Mouse (Mus musculus) gastrocnemius, postnatal 36 days (tissue): Measurements from ENCODE around the gene Inha. TPM values are rescaled to one million over a fixed set of nuclear protein-coding genes. Genes with fewer than 3 reads are reported as not detected.

Experiments used
- DNase-seq, 2 experiments: peaks; one replicate each; pipeline ENCODE4 v3.0.0; 2022
- intact Hi-C: fragments of 180-260 bp; cut with DNase I; formaldehyde crosslinking; loops from one replicate; pipeline ENCODE4 v1.15.1; 2025
- total RNA-seq, 2 experiments: library from RNA; stranded (reverse); gene quantifications; 2 replicates each; pipeline ENCODE4 v1.2.3; 2021

Gene Inha
- total RNA-seq, 2 experiments from 2014 or later, result 2.5 to 5.8 TPM

DNA sequence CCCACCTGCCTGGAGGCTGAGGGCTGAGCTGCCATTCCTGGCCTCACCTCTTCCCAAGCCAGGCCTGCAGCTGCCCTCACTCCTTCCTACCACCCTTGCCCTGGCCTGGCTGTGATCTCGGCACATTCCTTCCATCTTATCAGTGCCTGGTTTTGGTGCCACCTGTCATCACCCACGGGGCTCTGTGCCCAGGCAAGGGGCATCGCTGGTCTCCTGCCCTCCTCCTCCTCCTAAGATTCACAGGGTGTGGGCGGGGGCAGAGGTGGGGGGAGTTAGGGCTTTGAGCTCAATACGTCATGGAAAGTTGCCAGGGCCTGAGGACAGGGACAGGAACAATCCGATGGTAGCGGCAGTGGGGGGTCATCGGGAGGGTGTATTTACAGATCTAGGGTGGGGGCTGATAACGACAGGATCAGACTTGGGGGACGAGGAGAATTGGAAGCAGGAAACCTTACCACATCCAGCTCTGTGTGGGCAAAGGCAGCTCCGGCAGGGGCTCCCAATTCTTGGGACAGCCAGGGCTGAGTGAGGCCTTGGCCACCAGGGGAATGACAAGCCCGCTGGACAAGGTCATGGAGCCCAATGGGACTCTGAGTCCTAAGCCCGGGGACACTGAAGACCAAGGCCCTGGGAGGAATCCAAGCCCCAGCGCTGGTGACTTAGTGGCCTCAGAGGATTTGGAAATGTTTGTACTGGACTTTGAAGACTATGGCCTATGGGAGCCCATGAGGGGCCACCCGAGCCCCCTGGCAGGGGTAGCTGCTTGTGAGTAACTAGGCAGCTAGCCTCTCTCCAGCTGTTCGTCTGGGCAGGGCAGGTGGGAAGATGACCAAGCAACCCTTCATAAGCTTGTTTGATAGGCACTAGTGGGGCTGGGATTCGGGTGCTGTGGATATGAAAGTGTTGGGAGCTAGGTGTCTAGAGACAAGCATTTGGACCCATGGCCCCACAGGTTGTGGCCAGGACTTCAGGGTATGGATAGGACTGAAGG, 42.7 kb downstream of the Inha start:
- intact Hi-C loops, result loop anchor here (5.0 kb wide), 1 partner anchor 62 kb away; no protein-coding TSS in a partner anchor
- no peak for DNase-seq

DNA sequence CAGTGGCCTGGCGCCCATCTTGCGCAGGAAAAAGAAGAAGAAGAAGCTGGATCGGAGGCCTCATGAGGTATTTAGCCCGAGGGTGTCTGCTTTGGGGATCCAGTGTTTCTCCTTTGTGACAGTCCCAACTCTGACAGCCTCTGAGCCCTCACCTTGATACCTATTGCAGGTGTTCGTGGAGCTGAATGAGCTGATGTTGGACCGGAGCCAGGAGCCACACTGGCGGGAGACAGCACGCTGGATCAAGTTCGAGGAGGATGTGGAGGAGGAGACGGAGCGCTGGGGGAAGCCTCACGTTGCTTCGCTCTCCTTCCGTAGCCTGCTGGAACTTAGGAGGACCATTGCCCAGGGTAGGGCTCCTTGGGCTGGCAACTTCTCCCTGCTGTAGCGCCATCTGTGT, 43.7 kb downstream of the Inha start:
- intact Hi-C loops, result no loop called here
- no peak for DNase-seq

DNA sequence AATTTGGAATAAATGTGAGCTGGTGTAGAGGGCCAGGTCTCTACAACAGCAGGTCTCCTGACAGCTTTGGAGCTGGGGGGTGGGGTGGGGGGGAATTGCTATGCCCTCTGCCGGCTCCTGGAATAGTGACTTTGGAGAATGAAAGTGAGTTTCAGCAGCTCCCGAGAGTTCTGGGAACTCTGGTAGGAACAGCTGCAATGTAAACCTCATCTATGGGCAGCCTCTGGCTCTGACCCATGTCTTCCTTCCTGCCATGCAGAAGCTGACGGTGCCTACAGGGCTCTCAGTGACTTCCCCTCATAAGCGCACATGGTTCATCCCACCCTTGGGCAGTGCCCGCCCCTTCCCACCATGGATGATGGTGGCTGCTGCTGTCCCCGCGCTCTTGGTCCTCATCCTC, 48.8 kb downstream of the Inha start:
- intact Hi-C loops, result no loop called here
- no peak for DNase-seq

DNA sequence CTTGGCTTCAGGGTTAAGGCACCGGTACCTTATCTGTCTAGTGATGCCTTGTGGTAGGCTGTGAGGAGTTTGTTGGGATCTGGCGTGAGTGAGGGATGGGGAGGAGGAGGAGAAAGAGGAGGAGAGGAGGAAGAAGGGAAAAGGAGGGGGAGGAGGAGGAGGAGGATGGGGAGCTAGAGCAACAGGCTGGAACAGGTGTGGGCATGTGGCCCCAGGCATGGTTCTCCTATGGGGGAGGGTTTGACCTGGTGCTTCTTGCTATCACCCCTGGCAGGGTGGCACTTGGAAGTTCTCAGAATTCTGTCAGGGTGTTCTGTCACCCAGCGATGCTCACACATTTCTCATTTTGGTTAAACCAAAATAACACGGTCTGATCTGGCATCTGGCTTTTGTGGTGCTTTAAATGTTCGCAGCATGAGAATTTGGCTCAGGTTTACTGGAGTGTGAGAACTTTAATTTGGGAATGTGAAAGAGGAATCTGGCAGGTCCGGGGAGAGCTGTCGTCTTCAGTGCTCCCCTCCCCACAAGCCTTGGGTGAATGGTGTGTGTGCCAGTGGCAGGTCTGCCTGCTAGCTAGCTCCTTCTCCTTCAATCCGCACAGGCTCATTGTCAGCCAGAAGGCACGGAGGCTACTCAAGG, 49.4 kb downstream of the Inha start:
- intact Hi-C loops, result no loop called here
- no peak for DNase-seq

DNA sequence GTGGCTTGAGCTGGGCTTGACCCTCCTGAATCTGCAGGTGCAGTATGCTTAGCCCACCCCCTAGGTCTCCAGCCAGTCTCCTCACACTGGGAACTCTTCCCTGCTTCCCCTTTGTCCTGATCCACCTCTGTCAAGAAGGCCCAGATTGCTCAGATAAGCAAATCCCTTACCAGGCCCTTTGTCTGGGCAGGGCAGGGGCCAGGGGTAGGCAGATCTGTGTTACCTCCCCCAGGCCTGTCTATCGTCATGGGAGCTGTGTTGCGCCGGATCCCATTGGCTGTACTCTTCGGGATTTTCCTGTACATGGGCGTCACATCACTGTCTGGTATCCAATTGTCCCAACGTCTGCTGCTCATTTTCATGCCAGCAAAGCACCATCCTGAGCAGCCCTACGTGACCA, 50.2 kb downstream of the Inha start:
- no peak for DNase-seq

DNA sequence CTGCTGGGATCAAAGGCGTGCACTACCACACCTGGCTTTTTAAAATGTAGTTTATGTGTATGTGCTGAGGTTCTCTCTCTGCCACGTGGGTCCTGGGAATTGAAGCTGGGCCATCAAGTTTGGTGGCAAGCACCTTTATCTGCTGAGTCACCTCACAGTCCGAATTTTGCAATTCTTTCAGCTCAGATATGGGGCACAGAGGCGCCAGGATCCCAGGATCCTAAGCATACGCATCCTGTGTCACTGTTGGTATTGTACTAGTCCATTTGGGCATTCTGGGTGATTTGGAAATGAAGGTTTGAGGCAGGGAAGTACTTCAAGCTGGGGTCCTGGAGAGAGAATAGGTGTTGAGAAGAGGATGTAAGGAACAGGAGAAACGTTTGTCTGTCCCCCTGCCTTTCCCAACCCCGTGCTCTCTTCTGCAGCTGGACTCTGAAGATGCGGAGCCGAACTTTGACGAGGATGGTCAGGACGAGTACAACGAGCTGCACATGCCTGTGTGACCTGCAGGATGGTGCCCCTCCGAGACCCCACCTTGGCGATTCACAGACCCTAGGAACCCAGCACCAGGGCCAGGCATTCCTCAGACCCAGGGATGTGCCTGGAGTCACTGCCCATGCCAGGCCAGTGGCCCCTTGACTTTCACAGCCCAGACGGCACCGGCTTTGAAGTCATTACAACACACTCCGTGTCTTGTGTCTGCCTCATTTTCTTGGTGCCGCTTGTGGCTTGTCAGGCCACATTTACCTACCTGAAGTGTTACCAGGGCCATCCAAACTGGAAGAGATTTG, 51.7 kb downstream of the Inha start:
- intact Hi-C loops, result loop anchor here (1.0 kb wide), 1 partner anchor 81 kb away; no protein-coding TSS in a partner anchor
- no peak for DNase-seq

More for the DNA sequence above, 50.2 kb downstream of the Inha start:
- intact Hi-C loops, result no loop called here

DNA sequence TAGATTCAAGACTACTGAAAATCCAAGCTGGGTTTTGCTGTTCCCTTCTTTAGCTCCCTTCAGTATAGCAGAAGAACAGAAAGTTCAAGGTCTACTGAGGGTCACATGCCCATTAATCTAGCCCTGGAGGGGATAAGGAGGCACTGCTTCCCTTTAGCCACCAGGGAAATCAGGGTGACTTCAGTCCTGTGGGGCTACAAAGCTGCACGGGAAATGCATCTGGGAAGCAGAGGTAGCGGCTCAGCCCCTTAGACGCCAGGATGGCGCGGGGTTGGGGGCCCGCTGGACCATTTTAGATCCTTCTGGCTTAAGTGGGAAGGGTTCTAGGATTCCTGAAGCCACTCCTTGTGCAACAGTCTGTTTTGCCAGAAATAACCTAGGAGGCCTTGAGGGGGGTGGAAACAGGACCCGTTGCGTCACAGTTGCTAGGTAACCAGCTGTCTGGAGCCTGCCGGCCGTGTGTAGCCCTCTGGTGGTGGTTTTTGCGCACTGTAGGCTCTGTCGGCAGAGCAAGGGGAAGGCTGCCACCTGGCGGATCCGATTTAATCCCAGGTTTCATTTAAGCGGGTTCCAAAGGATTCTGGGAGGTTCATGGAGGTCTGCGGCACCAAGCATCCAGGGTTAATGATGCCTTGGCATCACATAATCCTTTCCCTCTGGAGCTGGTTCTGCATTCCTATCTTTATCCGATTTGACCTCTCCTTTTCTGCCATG, 52.5 kb downstream of the Inha start:
- peak; percentile 86 to 89 for DNase-seq
- intact Hi-C loops, result loop anchor here (1.0 kb wide), 1 partner anchor 82 kb away; no protein-coding TSS in a partner anchor

Other genes starting within 250 kb of the Inha start
- under 1 TPM in 1 of 2 experiments, not detected in 1; 0.10 TPM for gene Ptprn, start 242.6 kb upstream of the Inha start, total RNA-seq
- gene Resp18, start 228.7 kb upstream of the Inha start, total RNA-seq, result not detected
- gene Dnpep, start 189.1 kb upstream of the Inha start, total RNA-seq, result 10 to 100 TPM; 46.4 to 48.3 TPM
- gene Des, start 146.7 kb upstream of the Inha start, total RNA-seq, result 1,000 to 10,000 TPM; 1,843 to 1,948 TPM
- 100 to 1,000 TPM; 229 to 230 TPM for gene Speg, start 131.8 kb upstream of the Inha start, total RNA-seq
- 10 to 100 TPM; 35.4 to 35.5 TPM for gene Gmppa, start 71.1 kb upstream of the Inha start, total RNA-seq
- gene Asic4, start 56.6 kb upstream of the Inha start, total RNA-seq, result not detected
- 1 to 10 TPM; 6.2 to 7.0 TPM for gene Chpf, start 27.8 kb upstream of the Inha start, total RNA-seq
- gene Tmem198, start 27.5 kb upstream of the Inha start, total RNA-seq, result under 1 TPM; 0.12 to 0.26 TPM
- gene Obsl1, start 625 bp upstream of the Inha start, total RNA-seq, result 10 to 100 TPM; 41.4 to 52.1 TPM
- gene Stk11ip, start 14.5 kb downstream of the Inha start, total RNA-seq, result 1 to 10 TPM; 5.8 to 7.7 TPM
- gene Slc4a3, start 39.2 kb downstream of the Inha start, total RNA-seq, result 1 to 10 TPM; 4.7 to 9.6 TPM